10 mouse cellular contexts compared by ENCODE assay signal in the genomic region with DNA sequence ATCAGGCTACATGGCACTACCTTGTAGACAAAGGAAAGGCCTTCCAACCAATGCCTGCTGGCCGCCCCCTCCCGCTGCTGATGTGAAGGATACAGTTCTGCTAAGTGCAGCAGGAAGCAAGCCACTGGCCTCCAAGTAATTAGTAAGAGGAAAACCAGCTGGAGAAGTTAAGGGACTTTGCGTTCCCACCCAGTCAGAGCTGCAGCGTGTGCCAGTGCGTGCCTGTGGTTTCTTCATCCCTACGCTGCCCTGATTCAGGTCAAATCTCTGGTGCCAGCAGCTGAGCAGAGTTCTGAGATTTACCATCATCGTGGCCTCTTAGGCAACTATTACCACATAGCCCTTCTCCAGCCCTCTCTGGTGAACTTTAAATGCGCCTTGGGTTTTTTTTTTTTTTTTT. TPM values are rescaled to one million over a fixed set of nuclear protein-coding genes. Genes with fewer than 3 reads are reported as not detected.
DNase-seq lines count a peak whose midpoint lies in the region; ATAC-seq and TF ChIP-seq lines count a peak whose summit lies in the region.
"Had no signal": no experiment of that assay in that cellular context is flagged by ENCODE, and none has a peak within 500 bp of the region (broad histone marks: within the 10 kb centered on the region; RNA-seq: fewer than 3 reads in every experiment).

No protein-coding gene starts in this region.

- TF ChIP-seq CTCF in kidney, postnatal 0 days (IDR thresholded peaks at IDR 0.05; ENCODE audit: low read depth) = no peak

- peak; percentile 94 for DNase-seq in kidney, postnatal 0 days (ENCODE audit: low spot score)
- no peak for DNase-seq in kidney, adult 9 months
- peak; percentile 63 for DNase-seq in kidney, postnatal 14 days
- DNase-seq in right cerebral cortex, adult 18-20 months = no peak
- DNase-seq: forebrain, postnatal 0 days had no signal

- H3K4me1 ChIP-seq in kidney, postnatal 0 days (replicated peaks; ENCODE audit: insufficient read depth, low read length) = peaks cover 4% of the 10 kb centered on the region; the same call in 1 of the 2 replicates
- H3K4me1 ChIP-seq in embryonic facial prominence, embryonic 15.5 days = peaks cover 25% of the 10 kb centered on the region
- peaks cover 29% of the 10 kb centered on the region for H3K4me1 ChIP-seq in stomach, embryonic 16.5 days (ENCODE audit: control insufficient read depth, insufficient read depth, low read length)

- no peaks in the 10 kb centered on the region for H3K27me3 ChIP-seq in kidney, postnatal 0 days (ENCODE audit: insufficient read depth, low read length)
- no peaks in the 10 kb centered on the region for H3K27me3 ChIP-seq in embryonic facial prominence, embryonic 15.5 days
- no peaks in the 10 kb centered on the region for H3K27me3 ChIP-seq in stomach, embryonic 16.5 days (ENCODE audit: control insufficient read depth, insufficient read depth, low read length)
- H3K27me3 ChIP-seq: neural tube, embryonic 15.5 days; Patski had no signal

- H3K9ac ChIP-seq in kidney, postnatal 0 days (ENCODE audit: low read depth, low read length) = no peak overlapping the region
- no peak overlapping the region for H3K9ac ChIP-seq in embryonic facial prominence, embryonic 15.5 days
- H3K9ac ChIP-seq in stomach, embryonic 16.5 days (ENCODE audit: low read length) = no peak overlapping the region
- H3K9ac ChIP-seq: forebrain, postnatal 0 days; neural tube, embryonic 15.5 days had no signal

- 54% methylated on average over 8 of the region's 8 CpGs for WGBS in kidney, postnatal 0 days
- 33% methylated on average over 8 of the region's 8 CpGs for WGBS in embryonic facial prominence, embryonic 15.5 days
- WGBS in stomach, embryonic 16.5 days = 27% methylated on average over 8 of the region's 8 CpGs

- no peak for ATAC-seq in kidney, postnatal 0 days (replicated peaks; ENCODE audit: low FRiP score, low read depth)
- peak; percentile 58; the same call in 1 of the 2 replicates for ATAC-seq in embryonic facial prominence, embryonic 15.5 days (ENCODE audit: insufficient number of reproducible peaks, low FRiP score, low TSS enrichment, low read depth)
- peak; percentile 41; the same call in 1 of the 2 replicates for ATAC-seq in stomach, embryonic 16.5 days (ENCODE audit: insufficient read depth, low FRiP score)
- ATAC-seq in activated CD4-positive, CD25-positive, alpha-beta regulatory T cell, adult 4 months = no peak
- ATAC-seq: forebrain, postnatal 0 days; Patski had no signal

- peak overlapping the region; percentile 26 for H3K27ac ChIP-seq in kidney, postnatal 0 days
- H3K27ac ChIP-seq in embryonic facial prominence, embryonic 15.5 days (replicated peaks) = no peak overlapping the region
- H3K27ac ChIP-seq in stomach, embryonic 16.5 days (ENCODE audit: low read length) = peak overlapping the region; percentile 75
- H3K27ac ChIP-seq: neural tube, embryonic 15.5 days had no signal

- H3K36me3 ChIP-seq in kidney, postnatal 0 days (ENCODE audit: insufficient read depth, low read length) = no peaks in the 10 kb centered on the region
- H3K36me3 ChIP-seq in embryonic facial prominence, embryonic 15.5 days = no peaks in the 10 kb centered on the region
- no peaks in the 10 kb centered on the region for H3K36me3 ChIP-seq in stomach, embryonic 16.5 days (ENCODE audit: control insufficient read depth, insufficient read depth, low read length)
- H3K36me3 ChIP-seq: neural tube, embryonic 15.5 days had no signal

- no peak overlapping the region for H3K4me2 ChIP-seq in kidney, postnatal 0 days (ENCODE audit: low read length)
- no peak overlapping the region for H3K4me2 ChIP-seq in embryonic facial prominence, embryonic 15.5 days (replicated peaks)
- H3K4me2 ChIP-seq in stomach, embryonic 16.5 days (ENCODE audit: low read depth, low read length) = no peak overlapping the region
- H3K4me2 ChIP-seq: neural tube, embryonic 15.5 days had no signal

- H3K4me3 ChIP-seq in kidney, postnatal 0 days (replicated peaks; ENCODE audit: low read depth, low read length) = no peak overlapping the region
- no peak overlapping the region for H3K4me3 ChIP-seq in embryonic facial prominence, embryonic 15.5 days (replicated peaks)
- H3K4me3 ChIP-seq in stomach, embryonic 16.5 days (replicated peaks; ENCODE audit: low read length) = no peak overlapping the region
- H3K4me3 ChIP-seq: neural tube, embryonic 15.5 days had no signal

- H3K9me3 ChIP-seq in kidney, postnatal 0 days (replicated peaks; ENCODE audit: low read length) = no peaks in the 10 kb centered on the region
- no peaks in the 10 kb centered on the region for H3K9me3 ChIP-seq in embryonic facial prominence, embryonic 15.5 days (replicated peaks)
- H3K9me3 ChIP-seq in stomach, embryonic 16.5 days (replicated peaks; ENCODE audit: control insufficient read depth, low read length) = no peaks in the 10 kb centered on the region
- H3K9me3 ChIP-seq: neural tube, embryonic 15.5 days had no signal

RNA-seq across cellular contexts. Expression of gene Sphk1, which starts 12.2 kb away (rescaled TPM):
- polyA plus RNA-seq in kidney, postnatal 0 days (2015; fragmentation: Nextera tagmentation; extraction: Ambion mirVana) = 8.0 and 9.0 TPM in 2 replicates
- polyA plus RNA-seq in embryonic facial prominence, embryonic 15.5 days (2015; fragmentation: Nextera tagmentation; extraction: Ambion mirVana) = 12.3 and 12.5 TPM in 2 replicates
- 12.4 and 15.3 TPM in 2 replicates for polyA plus RNA-seq in stomach, embryonic 16.5 days (2015; fragmentation: Nextera tagmentation; extraction: Ambion mirVana)
- not detected for polyA plus RNA-seq in activated CD4-positive, CD25-positive, alpha-beta regulatory T cell, adult 4 months (2017; shearing (Covaris generic))

RNA-seq across cellular contexts. Expression of gene Prpsap1, which starts 24.5 kb away (rescaled TPM):
- 150 and 167 TPM in 2 replicates for polyA plus RNA-seq in kidney, postnatal 0 days (2015; fragmentation: Nextera tagmentation; extraction: Ambion mirVana)
- polyA plus RNA-seq in embryonic facial prominence, embryonic 15.5 days (2015; fragmentation: Nextera tagmentation; extraction: Ambion mirVana) = 154 and 161 TPM in 2 replicates
- 190 and 195 TPM in 2 replicates for polyA plus RNA-seq in stomach, embryonic 16.5 days (2015; fragmentation: Nextera tagmentation; extraction: Ambion mirVana)
- 10 to 100 TPM; 47.3 to 60.5 TPM for polyA plus RNA-seq in activated CD4-positive, CD25-positive, alpha-beta regulatory T cell, adult 4 months (2017; shearing (Covaris generic))

RNA-seq across cellular contexts. Expression of gene Qrich2, which starts 52.4 kb away (rescaled TPM):
- 0.24 and 0.32 TPM in 2 replicates for polyA plus RNA-seq in kidney, postnatal 0 days (2015; fragmentation: Nextera tagmentation; extraction: Ambion mirVana)
- 0.09 and 0.16 TPM in 2 replicates for polyA plus RNA-seq in embryonic facial prominence, embryonic 15.5 days (2015; fragmentation: Nextera tagmentation; extraction: Ambion mirVana)
- 0.20 and 0.53 TPM in 2 replicates for polyA plus RNA-seq in stomach, embryonic 16.5 days (2015; fragmentation: Nextera tagmentation; extraction: Ambion mirVana)
- not detected for polyA plus RNA-seq in activated CD4-positive, CD25-positive, alpha-beta regulatory T cell, adult 4 months (2017; shearing (Covaris generic))
- polyA plus RNA-seq: forebrain, postnatal 0 days; neural tube, embryonic 15.5 days had no signal

Comparison
In these comparisons a context has a peak if more than half of its experiments do, and no peak if none do; other contexts are left out.
1. DNase-seq: peak in kidney, postnatal 0 days (single experiment) and kidney, postnatal 14 days (single experiment); none in kidney, adult 9 months (single experiment) and right cerebral cortex, adult 18-20 months (single experiment).
2. ATAC-seq: peak in embryonic facial prominence, embryonic 15.5 days (single experiment) and stomach, embryonic 16.5 days (single experiment); none in kidney, postnatal 0 days (single experiment) and activated CD4-positive, CD25-positive, alpha-beta regulatory T cell, adult 4 months (single experiment).